Mouse (Mus musculus) subcutaneous adipose tissue, adult 2 months (tissue): ENCODE measurements around the gene Gm10337. TPM values are rescaled to one million over a fixed set of nuclear protein-coding genes. Genes with fewer than 3 reads are reported as not detected.

ENCODE experiments used
- polyA plus RNA-seq: library from polyadenylated mRNA; depleted of rRNA; stranded (reverse); fragments of >200 nt; gene quantifications from 2 replicates; pipeline ENCODE4 v1.2.3, GENCODE M21; 2012; ENCODE audit warnings: low replicate concordance; rRNA removed

The Gm10337 gene
- polyA plus RNA-seq: not detected in 2 replicates

DNA sequence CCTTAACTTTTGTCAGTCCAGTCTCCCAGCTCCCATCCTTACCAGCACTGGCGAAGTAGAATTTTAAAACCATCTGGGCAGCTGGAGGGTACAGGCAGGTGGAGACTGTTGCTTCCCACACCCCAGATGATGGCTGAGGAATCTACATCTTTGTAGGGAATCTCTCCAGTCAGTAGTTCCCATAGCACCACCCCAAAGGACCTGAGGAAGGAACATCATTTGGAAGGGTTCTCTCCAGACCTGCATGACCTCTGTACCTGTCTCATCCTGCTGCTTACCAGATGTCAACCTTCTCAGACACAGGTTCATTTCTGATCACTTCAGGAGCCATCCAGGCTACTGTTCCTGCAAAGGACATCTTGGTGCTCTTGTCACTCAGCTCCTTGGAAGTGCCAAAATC, at the start of gene Gm10337:
Gene Gm10337, plus strand, starts transcription at position 276 of the 400 bp plus-strand sequence.

DNA sequence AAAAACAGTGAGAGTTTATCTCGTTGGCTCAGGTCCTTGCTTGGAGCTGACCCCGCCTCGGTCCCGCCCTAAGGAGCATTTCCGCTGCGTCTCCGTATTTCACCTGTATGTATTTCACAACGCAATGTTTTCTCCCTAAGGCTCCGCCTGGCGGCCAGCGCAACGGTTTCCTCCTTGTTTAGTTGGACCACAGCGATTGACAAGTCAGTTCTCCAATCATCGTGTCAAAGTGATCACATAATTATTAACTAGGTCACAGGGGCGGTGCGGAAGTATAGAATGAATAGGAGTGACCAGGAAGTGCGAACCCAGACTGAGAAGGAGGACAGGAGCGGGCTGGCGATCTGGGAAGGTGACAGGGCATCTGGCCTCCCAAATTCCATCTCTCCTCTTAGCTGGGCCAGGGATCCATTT, 44.6 kb upstream of the Gm10337 start, which contains the start of gene Prr13:
Gene Prr13, plus strand, starts transcription at position 125 of the 414 bp plus-strand sequence.

DNA sequence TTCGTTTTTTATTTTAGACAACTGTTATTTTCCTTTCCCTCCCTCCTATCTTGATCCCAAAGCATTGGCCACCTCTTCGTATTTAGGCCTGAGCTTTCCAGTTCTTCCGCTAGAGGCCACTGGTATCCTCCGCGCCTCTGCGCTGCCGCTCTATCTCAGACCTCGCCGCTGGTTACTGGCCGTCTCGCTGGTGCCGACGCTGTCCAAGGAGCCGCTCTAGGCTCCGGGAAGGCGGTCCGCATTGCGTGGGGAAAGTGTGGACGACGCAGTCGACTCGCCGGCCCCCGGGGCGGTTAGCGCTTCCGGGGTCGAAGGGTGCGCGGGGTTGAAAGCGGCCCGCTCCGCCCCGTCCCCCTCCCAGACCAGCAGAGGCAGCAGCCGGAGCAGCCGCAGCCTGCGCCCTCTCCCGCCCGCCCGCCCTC, 33.3 kb upstream of the Gm10337 start, which contains the start of gene Pcbp2:
Gene Pcbp2, plus strand, starts transcription at position 357 of the 422 bp plus-strand sequence.

DNA sequence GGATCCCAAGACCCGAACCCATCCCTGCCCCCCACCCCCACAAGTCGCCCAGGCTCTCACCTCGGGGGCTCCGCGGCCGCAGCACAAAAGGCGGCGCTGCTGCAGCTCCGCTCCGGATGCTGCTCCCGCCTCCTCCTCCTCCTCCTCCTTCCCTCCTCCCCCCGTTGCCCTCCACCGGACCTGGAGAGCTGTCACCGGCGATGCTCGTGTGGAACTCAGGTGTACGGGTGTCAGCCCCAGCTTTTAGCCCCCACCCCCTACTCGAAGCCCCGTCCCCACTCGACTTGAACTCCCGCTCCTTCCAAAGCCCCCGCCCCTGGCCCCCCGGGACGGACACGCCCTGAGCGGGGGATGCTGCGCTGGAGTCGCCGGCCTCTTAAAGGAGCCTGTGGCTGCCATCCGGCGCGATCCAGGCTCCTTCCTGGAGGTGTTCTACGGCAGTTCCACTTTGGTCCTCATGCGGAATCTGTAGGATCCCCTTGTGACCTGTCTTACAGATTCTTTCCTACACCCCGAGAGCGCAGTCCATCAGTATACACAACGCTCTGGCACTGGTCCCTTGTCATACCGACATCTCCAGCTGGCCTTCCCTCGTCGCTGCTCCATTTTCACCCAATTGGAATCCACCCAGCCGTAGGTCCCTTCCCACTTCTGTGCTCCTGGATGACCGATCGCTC, 13.3 kb downstream of the Gm10337 start, which contains the start of gene Map3k12:
Gene Map3k12, minus strand, starts transcription at position 337 of the 677 bp plus-strand sequence.

DNA sequence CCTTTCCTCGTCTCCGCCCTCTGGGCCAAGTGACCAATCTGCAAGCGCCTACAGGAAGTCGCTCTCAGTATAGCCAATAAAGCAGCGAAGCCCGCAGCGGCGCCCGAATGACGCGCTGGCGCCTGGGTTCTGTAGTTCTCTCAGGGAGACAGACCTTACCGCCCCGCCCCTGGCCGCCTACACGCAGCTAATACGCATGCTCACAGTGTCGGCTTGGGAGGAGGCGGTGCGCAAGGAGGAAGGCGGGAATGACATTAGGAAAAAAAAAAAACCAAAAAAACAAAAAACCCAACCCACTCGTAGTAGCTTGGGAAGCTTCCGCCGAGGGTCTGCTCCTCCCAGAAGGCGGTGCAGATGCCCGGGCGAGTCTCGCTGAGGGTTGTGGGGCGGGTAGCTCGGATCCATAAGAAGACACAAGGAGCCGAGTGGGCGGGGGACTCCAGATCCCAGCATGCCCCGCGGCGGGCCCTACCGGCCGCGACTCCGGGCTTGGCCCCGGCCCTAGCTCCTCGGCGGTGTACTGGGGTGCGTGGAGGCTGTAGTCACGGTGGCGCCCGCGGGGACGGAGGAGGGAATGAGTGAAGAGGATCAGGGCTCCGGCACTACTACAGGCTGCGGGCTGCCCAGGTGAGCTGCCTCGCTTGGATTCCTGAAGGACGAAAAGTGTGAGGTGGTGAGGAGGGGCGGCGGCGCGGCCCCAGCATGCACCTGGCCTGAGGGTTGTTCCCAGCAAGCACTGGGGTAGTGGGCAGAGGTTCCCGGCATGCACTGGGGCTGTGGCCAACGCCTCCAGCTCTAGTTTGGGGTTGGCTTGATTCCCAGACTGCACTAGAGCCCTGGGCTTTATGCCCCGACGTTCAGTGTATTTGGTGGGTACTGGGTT, 14.7 kb downstream of the Gm10337 start, which contains the start of gene Tarbp2:
Gene Tarbp2, plus strand, starts transcription at position 217 of the 883 bp plus-strand sequence.

DNA sequence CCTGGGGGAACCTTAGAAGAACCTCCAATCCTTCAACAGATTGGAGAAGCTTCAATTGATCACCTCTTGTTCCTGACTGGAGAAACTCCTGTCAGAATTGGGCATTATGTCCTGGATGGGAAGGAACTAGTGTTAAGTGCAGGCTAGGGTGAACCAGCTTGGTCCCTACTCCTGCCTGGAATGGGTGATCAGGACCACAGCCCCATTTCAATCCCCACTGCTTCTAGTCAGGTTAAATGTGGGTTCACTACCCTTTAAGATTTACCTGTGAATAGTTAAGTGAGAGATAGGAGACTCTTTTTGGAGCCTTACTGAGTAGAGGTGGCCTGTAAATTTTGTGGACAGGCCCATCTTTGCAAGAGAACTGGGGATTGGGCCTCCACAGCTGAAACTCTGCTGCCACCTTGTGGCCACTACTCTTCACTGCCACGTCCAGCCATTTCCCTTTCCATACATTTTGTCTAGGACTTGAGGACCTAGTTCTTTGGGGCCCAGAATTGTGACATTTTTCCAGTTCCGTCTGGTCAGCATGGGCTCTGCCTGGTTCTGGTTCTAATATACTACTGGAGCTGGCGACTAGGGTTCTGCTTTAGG, 21.5 kb downstream of the Gm10337 start, which contains the start of gene Npff:
Gene Npff, minus strand, starts transcription at position 51 of the 594 bp plus-strand sequence.

Other genes with a start within 250 kb of the Gm10337 start
- gene Rarg, start 246.2 kb upstream of the Gm10337 start, polyA plus RNA-seq: 51.9 and 67.6 TPM in 2 replicates
- gene Gm9918, start 233.2 kb upstream of the Gm10337 start, polyA plus RNA-seq: 0.11 and 0.48 TPM in 2 replicates
- gene Mfsd5, start 224.3 kb upstream of the Gm10337 start, polyA plus RNA-seq: 111 and 118 TPM in 2 replicates
- 2.7 and 6.0 TPM in 2 replicates for gene Espl1, start 207.5 kb upstream of the Gm10337 start, polyA plus RNA-seq
- 128 and 134 TPM in 2 replicates for gene Pfdn5, start 177.6 kb upstream of the Gm10337 start, polyA plus RNA-seq
- 44.8 and 74.2 TPM in 2 replicates for gene Myg1, start 172.0 kb upstream of the Gm10337 start, polyA plus RNA-seq
- 28.0 and 43.4 TPM in 2 replicates for gene Aaas, start 153.0 kb upstream of the Gm10337 start, polyA plus RNA-seq
- gene Sp7, start 136.5 kb upstream of the Gm10337 start, polyA plus RNA-seq: 0.33 and 0.69 TPM in 2 replicates
- 15.4 and 32.6 TPM in 2 replicates for gene Sp1, start 97.6 kb upstream of the Gm10337 start, polyA plus RNA-seq
- 10.6 and 12.4 TPM in 2 replicates for gene Amhr2, start 58.4 kb upstream of the Gm10337 start, polyA plus RNA-seq
- gene Prr13, start 44.7 kb upstream of the Gm10337 start, polyA plus RNA-seq: 145 and 150 TPM in 2 replicates
- 503 and 615 TPM in 2 replicates for gene Pcbp2, start 33.2 kb upstream of the Gm10337 start, polyA plus RNA-seq
- gene Map3k12, start 13.3 kb downstream of the Gm10337 start, polyA plus RNA-seq: 11.1 and 27.7 TPM in 2 replicates
- gene Tarbp2, start 14.5 kb downstream of the Gm10337 start, polyA plus RNA-seq: 62.5 and 90.9 TPM in 2 replicates
- gene Npff, start 21.2 kb downstream of the Gm10337 start, polyA plus RNA-seq: 10.2 and 11.7 TPM in 2 replicates
- gene Gm28047, start 121.3 kb downstream of the Gm10337 start, polyA plus RNA-seq: 0.55 TPM in 1 of 2 replicates, not detected in the other
- 116 and 182 TPM in 2 replicates for gene Atf7, start 121.7 kb downstream of the Gm10337 start, polyA plus RNA-seq
- gene Atp5g2, start 168.6 kb downstream of the Gm10337 start, polyA plus RNA-seq: 248 and 411 TPM in 2 replicates
- 76.5 and 77.4 TPM in 2 replicates for gene Calcoco1, start 218.5 kb downstream of the Gm10337 start, polyA plus RNA-seq